Mouse (Mus musculus) c-Kit-positive CD71-negative TER-119-negative erythroid progenitor cells, embryonic 14.5 days (primary cell): ENCODE data around the gene Klc3.

Experiments used
- DNase-seq: peaks from one replicate; pipeline ENCODE4 v3.0.0-alpha.2; 2013; ENCODE audit warnings: low read depth

Gene Klc3

GRCm38 (mm10) chr7:19403731-19404296, at the start of gene Klc3:
Gene Klc3 (minus strand): TSS chr7:19404104.
- DNase-seq, result peak; percentile 68

GRCm38 (mm10) chr7:19449165-19449564, 45.3 kb upstream of the Klc3 start:
- DNase-seq, result no peak

- DNase-seq, result no peak
Measured at GRCm38 (mm10) chr7:19447689-19448088, 43.8 kb upstream of the Klc3 start.

GRCm38 (mm10) chr7:19444801-19445200, 40.9 kb upstream of the Klc3 start:
- no peak for DNase-seq

- DNase-seq, result peak; percentile 79
Measured at GRCm38 (mm10) chr7:19443344-19443743, 39.4 kb upstream of the Klc3 start.

GRCm38 (mm10) chr7:19441448-19442091, 37.7 kb upstream of the Klc3 start:
- no peak for DNase-seq

- DNase-seq, result no peak
Measured at GRCm38 (mm10) chr7:19437048-19437447, 33.1 kb upstream of the Klc3 start.

GRCm38 (mm10) chr7:19436276-19436675, 32.4 kb upstream of the Klc3 start:
- no peak for DNase-seq

GRCm38 (mm10) chr7:19432475-19432874, 28.6 kb upstream of the Klc3 start:
- no peak for DNase-seq

- no peak for DNase-seq
Measured at GRCm38 (mm10) chr7:19430402-19430801, 26.5 kb upstream of the Klc3 start.

- DNase-seq, result no peak
Measured at GRCm38 (mm10) chr7:19429726-19430125, 25.8 kb upstream of the Klc3 start.

GRCm38 (mm10) chr7:19427999-19428650, 24.2 kb upstream of the Klc3 start:
- no peak for DNase-seq

- no peak for DNase-seq
Measured at GRCm38 (mm10) chr7:19426888-19427287, 23.0 kb upstream of the Klc3 start.

GRCm38 (mm10) chr7:19426349-19426748, 22.4 kb upstream of the Klc3 start:
- no peak for DNase-seq

GRCm38 (mm10) chr7:19424051-19424450, 20.1 kb upstream of the Klc3 start:
- no peak for DNase-seq

- no peak for DNase-seq
Measured at GRCm38 (mm10) chr7:19423083-19423482, 19.2 kb upstream of the Klc3 start.

- DNase-seq, result peak; percentile 83
Measured at GRCm38 (mm10) chr7:19420821-19421636, 17.1 kb upstream of the Klc3 start.

- no peak for DNase-seq
Measured at GRCm38 (mm10) chr7:19420121-19420520, 16.2 kb upstream of the Klc3 start.

- DNase-seq, result no peak
Measured at GRCm38 (mm10) chr7:19416590-19416989, 12.7 kb upstream of the Klc3 start.

- DNase-seq, result no peak
Measured at GRCm38 (mm10) chr7:19413525-19413924, 9.6 kb upstream of the Klc3 start.

GRCm38 (mm10) chr7:19411783-19412182, 7.9 kb upstream of the Klc3 start:
- no peak for DNase-seq

- DNase-seq, result no peak
Measured at GRCm38 (mm10) chr7:19410766-19411344, 7.0 kb upstream of the Klc3 start.
